11 mouse cellular contexts compared by ENCODE assay signal in genomic region chr5:146382268-146382667, GRCm38 (mm10). TPM values are rescaled to one million over a fixed set of nuclear protein-coding genes. Genes with fewer than 3 reads are reported as not detected.
A peak's percentile ranks its signal among the peaks of the same experiment; 100 is the strongest.
DNase-seq lines count a peak whose midpoint lies in the region; ATAC-seq and TF ChIP-seq lines count a peak whose summit lies in the region.
"Had no signal": no experiment of that assay in that cellular context is flagged by ENCODE, and none has a peak within 500 bp of the region (broad histone marks: within the 10 kb centered on the region; RNA-seq: fewer than 3 reads in every experiment).

No protein-coding gene starts in this region.

- H3K4me3 ChIP-seq in forebrain, embryonic 11.5 days (ENCODE audit: low read depth, low read length): no peak overlapping the region
- H3K4me3 ChIP-seq in forebrain, embryonic 14.5 days (ENCODE audit: low read depth, low read length): no peak overlapping the region
- H3K4me3 ChIP-seq in left cerebral cortex, adult 2 months: no peak overlapping the region
- no peak overlapping the region for H3K4me3 ChIP-seq in E14TG2a.4 (replicated peaks; ENCODE audit: low read length)
- H3K4me3 ChIP-seq: limb, embryonic 12.5 days had no signal

- peak; percentile 34 for TF ChIP-seq CTCF in left cerebral cortex, adult 2 months (IDR thresholded peaks at IDR 0.05)
- peak; percentile 63 for TF ChIP-seq CTCF in E14TG2a.4 (conservative IDR thresholded peaks at IDR 0.05; ENCODE audit: low read length)

- no peaks in the 10 kb centered on the region; the same call in 1 of the 2 replicates for H3K4me1 ChIP-seq in forebrain, embryonic 11.5 days (replicated peaks; ENCODE audit: control insufficient read depth, insufficient read depth, low read length)
- H3K4me1 ChIP-seq in forebrain, embryonic 14.5 days (ENCODE audit: control insufficient read depth, insufficient read depth, low read length): peaks cover 7% of the 10 kb centered on the region
- peaks cover 16% of the 10 kb centered on the region for H3K4me1 ChIP-seq in E14TG2a.4 (replicated peaks; ENCODE audit: low read depth, low read length)
- H3K4me1 ChIP-seq: limb, embryonic 12.5 days had no signal

- peaks cover 4% of the 10 kb centered on the region; the same call in 1 of the 2 replicates for H3K9me3 ChIP-seq in forebrain, embryonic 11.5 days (ENCODE audit: control insufficient read depth, low read length)
- no peaks in the 10 kb centered on the region for H3K9me3 ChIP-seq in forebrain, embryonic 14.5 days (replicated peaks; ENCODE audit: control insufficient read depth, low read length)
- peaks cover 5% of the 10 kb centered on the region; the same call in 1 of the 2 replicates for H3K9me3 ChIP-seq in E14TG2a.4 (ENCODE audit: low read length)

- no peaks in the 10 kb centered on the region; the same call in 1 of the 2 replicates for H3K36me3 ChIP-seq in forebrain, embryonic 11.5 days (ENCODE audit: control insufficient read depth, insufficient read depth, low read length)
- H3K36me3 ChIP-seq in forebrain, embryonic 14.5 days (ENCODE audit: control insufficient read depth, insufficient read depth, low read length): no peaks in the 10 kb centered on the region
- H3K36me3 ChIP-seq in E14TG2a.4 (ENCODE audit: insufficient read depth, low read length): peaks cover 5% of the 10 kb centered on the region
- H3K36me3 ChIP-seq: limb, embryonic 12.5 days had no signal

- no peak overlapping the region for H3K9ac ChIP-seq in forebrain, embryonic 11.5 days (ENCODE audit: low read length)
- no peak overlapping the region for H3K9ac ChIP-seq in forebrain, embryonic 14.5 days (ENCODE audit: low read length)
- H3K9ac ChIP-seq: limb, embryonic 12.5 days had no signal

- H3K4me2 ChIP-seq in forebrain, embryonic 11.5 days (ENCODE audit: low read depth, low read length, severe bottlenecking): no peak overlapping the region
- H3K4me2 ChIP-seq in forebrain, embryonic 14.5 days (ENCODE audit: low read length): no peak overlapping the region
- H3K4me2 ChIP-seq: limb, embryonic 12.5 days had no signal

- no peak overlapping the region for H3K27ac ChIP-seq in forebrain, embryonic 11.5 days (ENCODE audit: low read depth, low read length)
- H3K27ac ChIP-seq in forebrain, embryonic 14.5 days (ENCODE audit: low read depth, low read length): no peak overlapping the region
- no peak overlapping the region for H3K27ac ChIP-seq in left cerebral cortex, adult 2 months
- H3K27ac ChIP-seq: limb, embryonic 12.5 days had no signal

- intact Hi-C loops in left cerebral cortex, adult 2 months (cut with DNase I): loop anchor here (5.0 kb wide), 1 partner anchor 45 kb away; no protein-coding TSS in a partner anchor

- peak; percentile 53 for DNase-seq in forebrain, embryonic 11.5 days (ENCODE audit: low spot score)
- no peak for DNase-seq in forebrain, embryonic 14.5 days (ENCODE audit: low spot score)
- no peak for DNase-seq in left cerebral cortex, adult 2 months (ENCODE audit: extremely low spot score in 1 of 2, low spot score in 2 of 2)
- no peak for DNase-seq in left cerebral cortex, adult 9 months (ENCODE audit: low spot score in 2 of 2)
- DNase-seq in induced T-regulatory cell, adult 2 months (ENCODE audit: low read depth): peak; percentile 5
- DNase-seq in spleen, postnatal 10 days (ENCODE audit: low spot score in 2 of 2): no peak
- DNase-seq: lung, postnatal 4 days had no signal

- no peaks in the 10 kb centered on the region for H3K27me3 ChIP-seq in forebrain, embryonic 11.5 days (ENCODE audit: control insufficient read depth, insufficient read depth, low read length)
- H3K27me3 ChIP-seq in forebrain, embryonic 14.5 days (replicated peaks; ENCODE audit: control insufficient read depth, insufficient read depth, low read length): no peaks in the 10 kb centered on the region
- 0 out of 2 replicates have a peak, but pooled peaks cover 3% of the 10 kb centered on the region for H3K27me3 ChIP-seq in E14TG2a.4 (ENCODE audit: insufficient read depth, low read length)
- H3K27me3 ChIP-seq: limb, embryonic 12.5 days had no signal

- ATAC-seq in forebrain, embryonic 11.5 days (replicated peaks; ENCODE audit: low FRiP score): no peak
- ATAC-seq in forebrain, embryonic 14.5 days: no peak
- ATAC-seq in frontal cortex, adult (ENCODE audit: low TSS enrichment): no peak

- WGBS in forebrain, embryonic 11.5 days: 82% methylated on average over 3 of the region's 3 CpGs
- 83% methylated on average over 3 of the region's 3 CpGs for WGBS in forebrain, embryonic 14.5 days

RNA-seq across cellular contexts. Expression of gene Wasf3, which starts 2.5 kb away (rescaled TPM):
- 4.8 and 5.1 TPM in 2 replicates for polyA plus RNA-seq in forebrain, embryonic 11.5 days (2014; fragmentation: Nextera tagmentation; extraction: Ambion mirVana)
- polyA plus RNA-seq in forebrain, embryonic 14.5 days (2014; fragmentation: Nextera tagmentation; extraction: Ambion mirVana): 5.3 and 6.1 TPM in 2 replicates
- total RNA-seq in left cerebral cortex, adult 2 months (2021): 10 to 100 TPM; 90.3 to 93.9 TPM
- polyA plus RNA-seq: C2C12 had no signal

Comparison
In these comparisons a context has a peak if more than half of its experiments do, and no peak if none do; other contexts are left out.
1. DNase-seq: peak in forebrain, embryonic 11.5 days (single experiment) and induced T-regulatory cell, adult 2 months (single experiment); none in forebrain, embryonic 14.5 days (single experiment), left cerebral cortex, adult 2 months (0 of 2), left cerebral cortex, adult 9 months (0 of 2) and spleen, postnatal 10 days (0 of 2).